Mouse (Mus musculus) CH12.LX (cell line): ENCODE data around the gene Uqcrc1. TPM values are rescaled to one million over a fixed set of nuclear protein-coding genes. Genes with fewer than 3 reads are reported as not detected.

Experiments
- DNase-seq: peaks from one replicate; pipeline ENCODE4 v3.0.0-alpha.2; 2013; ENCODE audit errors: extremely low read depth
- H3K27ac ChIP-seq: 2 replicates; pipeline ENCODE4 v1.5.1; 2012; ENCODE audit warnings: low read depth, mild to moderate bottlenecking, control low read depth, moderate library complexity; ENCODE audit not compliant: insufficient read depth
- H3K27me3 ChIP-seq: replicated peaks from 2 replicates; pipeline ENCODE3; 2012; ENCODE audit warnings: inconsistent platforms
- H3K36me3 ChIP-seq, 2 experiments: replicated peaks in 1 of 2; 2 replicates each; pipeline versions ENCODE3 to v1.6.1; 2012; ENCODE audit warnings: inconsistent platforms in 1 of 2, low read length in 1 of 2, mild to moderate bottlenecking in 1 of 2, mixed read lengths in 1 of 2, moderate library complexity in 1 of 2; ENCODE audit not compliant: control insufficient read depth in 1 of 2, insufficient read depth in 1 of 2
- H3K4me1 ChIP-seq, 2 experiments: 2 replicates each; pipeline ENCODE4 v1.6.1; 2012; ENCODE audit warnings: inconsistent platforms in 1 of 2, moderate library complexity in 1 of 2; ENCODE audit not compliant: insufficient read depth in 2 of 2, control insufficient read depth in 1 of 2
- H3K4me2 ChIP-seq: 2 replicates; pipeline ENCODE4 v1.6.1; 2012; ENCODE audit warnings: low read depth, mild to moderate bottlenecking, control low read depth; ENCODE audit not compliant: poor library complexity, insufficient read depth, severe bottlenecking
- H3K4me3 ChIP-seq, 3 experiments: fragments of 150-350 bp in 1 of 3; sonication (generic) in 1 of 3; replicated peaks in 1 of 3; 2 replicates each; pipeline versions ENCODE3 to v1.5.1; 2011 to 2012; ENCODE audit warnings: low read depth in 2 of 3, low read length in 2 of 3, mild to moderate bottlenecking in 2 of 3, moderate library complexity in 2 of 3, control low read depth in 1 of 3, improper control_type of control experiment in 1 of 3, inconsistent platforms in 1 of 3, mixed read lengths in 1 of 3; ENCODE audit not compliant: poor library complexity in 1 of 3
- H3K79me2 ChIP-seq: replicated peaks from 2 replicates; pipeline ENCODE4 v1.6.1; 2012; ENCODE audit warnings: mild to moderate bottlenecking, moderate library complexity; ENCODE audit not compliant: control insufficient read depth, poor library complexity, insufficient read depth, severe bottlenecking; ENCODE audit errors: extremely low read depth
- H3K9ac ChIP-seq: 2 replicates; pipeline ENCODE4 v1.6.1; 2012; ENCODE audit warnings: low read depth, mild to moderate bottlenecking, control low read depth, moderate library complexity; ENCODE audit not compliant: insufficient read depth
- H3K9me3 ChIP-seq: replicated peaks from 2 replicates; pipeline ENCODE3; 2012; ENCODE audit warnings: low read length, inconsistent platforms, mixed read lengths
- CHD1 ChIP-seq: IDR thresholded peaks from 2 replicates; pipeline ENCODE4 v1.6.1; 2012; ENCODE audit warnings: low read depth, low read length, improper control_type of control experiment, inconsistent platforms
- CHD2 ChIP-seq: IDR thresholded peaks from 2 replicates; pipeline ENCODE4 v1.6.1; 2011; ENCODE audit warnings: low read length, improper control_type of control experiment
- CTCF ChIP-seq, 2 experiments: IDR thresholded peaks in 1 of 2; conservative IDR thresholded peaks in 1 of 2; 2 replicates each; pipeline ENCODE4 v1.5.1; 2011 to 2012; ENCODE audit warnings: low read depth in 2 of 2, low read length in 2 of 2, improper control_type of control experiment in 1 of 2, inconsistent platforms in 1 of 2, mild to moderate bottlenecking in 1 of 2, moderate library complexity in 1 of 2
- ELF1 ChIP-seq: IDR thresholded peaks from 2 replicates; pipeline ENCODE4 v1.6.1; 2014; ENCODE audit warnings: low read depth, mild to moderate bottlenecking, inconsistent platforms, low read length, improper control_type of control experiment
- ETS1 ChIP-seq: conservative IDR thresholded peaks from 2 replicates; pipeline ENCODE4 v1.6.1; 2012; ENCODE audit warnings: low read depth, mild to moderate bottlenecking, inconsistent platforms, low read length, improper control_type of control experiment, moderate library complexity
- IRF4 ChIP-seq: IDR thresholded peaks from 2 replicates; pipeline ENCODE4 v1.6.1; 2014; ENCODE audit warnings: low read depth, mild to moderate bottlenecking, inconsistent platforms, low read length, improper control_type of control experiment
- JUN ChIP-seq: IDR thresholded peaks from 2 replicates; pipeline ENCODE4 v1.6.1; 2011; ENCODE audit warnings: low read depth, mild to moderate bottlenecking, low read length, improper control_type of control experiment, moderate library complexity; ENCODE audit not compliant: insufficient read depth
- MAFK ChIP-seq: IDR thresholded peaks from 2 replicates; pipeline ENCODE4 v1.6.1; 2011; ENCODE audit warnings: low read length, improper control_type of control experiment; ENCODE audit not compliant: insufficient replicate concordance
- MAZ ChIP-seq: IDR thresholded peaks from 2 replicates; pipeline ENCODE4 v1.6.1; 2012; ENCODE audit warnings: low read depth, mild to moderate bottlenecking, inconsistent platforms, low read length, improper control_type of control experiment, moderate library complexity
- NRF1 ChIP-seq: IDR thresholded peaks from 2 replicates; pipeline ENCODE4 v1.6.1; 2014; ENCODE audit warnings: low read depth, mild to moderate bottlenecking, inconsistent platforms, low read length, improper control_type of control experiment, moderate library complexity
- PAX5 ChIP-seq: IDR thresholded peaks from 2 replicates; pipeline ENCODE4 v1.6.1; 2012; ENCODE audit warnings: low read length, inconsistent platforms, mixed read lengths
- POLR2A ChIP-seq: IDR thresholded peaks from 2 replicates; pipeline ENCODE4 v1.6.1; 2011; ENCODE audit warnings: low read depth, mild to moderate bottlenecking, improper control_type of control experiment, low read length
- RAD21 ChIP-seq: IDR thresholded peaks from 2 replicates; pipeline ENCODE4 v1.6.1; 2011; ENCODE audit warnings: low read depth, mild to moderate bottlenecking, low read length, improper control_type of control experiment, moderate library complexity
- RCOR1 ChIP-seq: conservative IDR thresholded peaks from 2 replicates; pipeline ENCODE4 v1.6.1; 2012; ENCODE audit warnings: low read depth, mild to moderate bottlenecking, inconsistent platforms, low read length, improper control_type of control experiment
- SIN3A ChIP-seq: IDR thresholded peaks from 2 replicates; pipeline ENCODE4 v1.6.1; 2012; ENCODE audit warnings: low read length, improper control_type of control experiment, inconsistent platforms
- TBP ChIP-seq: conservative IDR thresholded peaks from 2 replicates; pipeline ENCODE4 v1.6.1; 2011; ENCODE audit warnings: low read depth, low read length, improper control_type of control experiment
- TCF12 ChIP-seq: IDR thresholded peaks from 2 replicates; pipeline ENCODE4 v1.6.1; 2014; ENCODE audit warnings: low read depth, mild to moderate bottlenecking, inconsistent platforms, low read length, improper control_type of control experiment
- UBTF ChIP-seq: IDR thresholded peaks from 2 replicates; pipeline ENCODE4 v1.6.1; 2012; ENCODE audit warnings: low read depth, mild to moderate bottlenecking, inconsistent platforms, low read length, improper control_type of control experiment, moderate library complexity
- ZC3H11A ChIP-seq: IDR thresholded peaks from 2 replicates; pipeline ENCODE4 v1.6.1; 2012; ENCODE audit warnings: low read depth, mild to moderate bottlenecking, inconsistent platforms, low read length, improper control_type of control experiment
- ZKSCAN1 ChIP-seq: IDR thresholded peaks from 2 replicates; pipeline ENCODE4 v1.6.1; 2012; ENCODE audit warnings: low read depth, inconsistent platforms, low read length, improper control_type of control experiment, borderline replicate concordance
- ZMIZ1 ChIP-seq: IDR thresholded peaks from 2 replicates; pipeline ENCODE4 v1.6.1; 2012; ENCODE audit warnings: low read depth, mild to moderate bottlenecking, inconsistent platforms, low read length, improper control_type of control experiment
- dilution Hi-C: fragments of 300-500 bp; cut with MboI; formaldehyde crosslinking; loops from 2 replicates; pipeline ENCODE4 v1.14.3; 2020; ENCODE audit warnings: low sequenced_read_pairs; ENCODE audit not compliant: extremely low pct_unique_long_range_greater_than_20kb, extremely low pct_ligation_motif_present
- in situ Hi-C: fragments of 300-500 bp; cut with MboI; formaldehyde crosslinking; loops from 3 replicates; pipeline ENCODE4 v1.14.3; 2019; ENCODE audit warnings: low sequenced_read_pairs, low pct_ligation_motif_present, low pct_unique_long_range_greater_than_20kb, mixed read lengths
- polyA plus RNA-seq: library from polyadenylated mRNA; unstranded; fragments of >175 nt; gene quantifications from 2 replicates; pipeline ENCODE4 v1.2.1, GENCODE M21; 2012; ENCODE audit warnings: low read depth; ENCODE audit not compliant: insufficient read length
- total RNA-seq, 2 experiments: library from RNA; depleted of rRNA; stranded (reverse); fragments of 300-350 nt in 1 of 2; fragments of >200 nt in 1 of 2; gene quantifications; 2 replicates each; pipeline ENCODE4 v1.2.3; 2012 to 2014

Uqcrc1 gene
- total and polyA plus RNA-seq, 3 experiments: 301 to 351 (median 326) TPM

DNA sequence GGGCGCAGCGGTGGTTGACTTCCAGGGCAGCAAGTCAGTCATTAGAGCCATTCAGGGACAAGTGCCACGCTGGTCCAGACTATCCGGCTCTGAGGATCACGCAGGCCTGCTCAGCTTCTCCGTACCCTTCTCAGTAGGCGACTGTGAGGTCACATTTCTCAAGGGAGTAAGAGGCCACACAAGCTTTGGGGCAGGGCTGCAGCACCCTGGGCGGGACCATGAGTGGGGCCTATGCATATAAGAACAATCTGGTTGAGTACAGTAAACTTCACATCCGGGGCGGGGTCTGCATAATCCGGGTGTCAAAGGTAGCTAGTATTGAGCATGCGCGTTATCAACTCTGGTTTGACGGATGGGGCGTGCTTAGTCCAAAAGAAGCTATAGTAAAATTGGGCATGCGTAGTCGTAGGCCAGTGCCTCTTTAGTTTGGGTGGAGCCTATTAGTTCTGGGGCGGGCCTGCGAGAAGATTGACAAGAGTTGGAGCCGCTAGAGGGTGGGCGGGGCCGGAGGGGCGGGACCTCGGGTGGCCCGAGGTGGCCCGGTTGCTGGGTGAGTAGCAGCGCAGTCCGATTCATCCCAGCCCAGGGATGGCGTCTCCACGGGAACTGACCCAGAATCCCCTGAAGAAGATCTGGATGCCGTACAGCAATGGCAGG lies 55.1 kb downstream of the Uqcrc1 start, which contains the start of gene Pfkfb4 (continued):
- no peak for TF ChIP-seq MAFK
- no peak for TF ChIP-seq ZKSCAN1
- TF ChIP-seq ZMIZ1: peak; percentile 94
- peak; percentile 62 for TF ChIP-seq MAZ
- TF ChIP-seq CTCF (conservative IDR thresholded peaks at IDR 0.05 in 1 of 2, IDR thresholded peaks at IDR 0.05 in 1 of 2; ENCODE audit: low read depth in 2 of 2, low read length in 2 of 2): no peak
- TF ChIP-seq PAX5: no peak
- no peak for TF ChIP-seq CHD2
- TF ChIP-seq IRF4: peak; percentile 51
- TF ChIP-seq SIN3A: peak; percentile 68

DNA sequence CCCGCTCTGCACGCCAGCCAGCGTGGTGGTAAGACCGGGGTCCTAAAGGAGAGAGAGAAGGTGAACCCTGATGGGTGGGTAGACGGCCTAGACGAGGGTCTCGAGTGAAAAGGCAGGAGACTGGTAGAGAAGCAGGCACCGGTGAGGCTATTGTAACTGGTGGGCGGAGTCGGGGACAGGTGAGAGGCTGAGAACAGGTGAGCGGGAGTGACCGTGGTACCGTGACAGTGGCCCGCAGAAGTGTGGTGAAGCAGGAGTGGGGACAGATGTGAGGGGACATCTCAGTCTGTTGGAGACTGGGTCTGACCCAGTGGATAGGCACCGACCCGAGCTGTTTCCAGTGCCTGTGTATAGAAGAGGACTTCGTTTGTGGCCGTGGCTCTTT lies 55.6 kb downstream of the Uqcrc1 start:
- no peaks in the 10 kb centered on the region for H3K79me2 ChIP-seq
- no peaks in the 10 kb centered on the region for H3K36me3 ChIP-seq
- peak overlapping the region; percentile 60 to 77 (median 61) for H3K4me3 ChIP-seq
- H3K27me3 ChIP-seq: no peaks in the 10 kb centered on the region
- H3K4me1 ChIP-seq: peaks cover 19 to 60% of the 10 kb centered on the region in 2 experiments
- no peak for TF ChIP-seq ZC3H11A
- TF ChIP-seq ETS1: no peak
- TF ChIP-seq POLR2A: no peak
- no peak for TF ChIP-seq ZMIZ1
- TF ChIP-seq ELF1: no peak
- TF ChIP-seq JUN: no peak
- TF ChIP-seq PAX5: no peak
- TF ChIP-seq UBTF: no peak
- TF ChIP-seq TBP: no peak
- TF ChIP-seq RAD21: no peak
- no peak for TF ChIP-seq TCF12
- TF ChIP-seq CHD1: no peak
- TF ChIP-seq RCOR1: no peak
- TF ChIP-seq NRF1: no peak
- no peak overlapping the region for H3K27ac ChIP-seq
- peak overlapping the region; percentile 65 for H3K9ac ChIP-seq
- no peaks in the 10 kb centered on the region for H3K9me3 ChIP-seq
- in situ Hi-C loops: no loop called here
- H3K4me2 ChIP-seq: peak overlapping the region; percentile 67
- no peak for DNase-seq
- dilution Hi-C loops: no loop called here
